Mouse (Mus musculus) lung, adult 2 months (tissue): ENCODE results near the gene Tdpoz5.
"Not testable (repeated sequence)": the region's sequence is repeated elsewhere in the genome, so short reads cannot be mapped to it uniquely, and the experiment has no call there.

Source experiments
- CTCF ChIP-seq: fragments of 200-500 bp; IDR thresholded peaks from 2 replicates; pipeline ENCODE4 v1.5.1; 2011; ENCODE audit warnings: mild to moderate bottlenecking, low read length, control low read depth; ENCODE audit not compliant: insufficient read depth
- POLR2A ChIP-seq: fragments of 200-500 bp; IDR thresholded peaks from 2 replicates; pipeline ENCODE4 v1.6.1; 2011; ENCODE audit warnings: low read depth, mild to moderate bottlenecking, control low read depth, low read length, borderline replicate concordance; ENCODE audit errors: extremely low read depth

DNA sequence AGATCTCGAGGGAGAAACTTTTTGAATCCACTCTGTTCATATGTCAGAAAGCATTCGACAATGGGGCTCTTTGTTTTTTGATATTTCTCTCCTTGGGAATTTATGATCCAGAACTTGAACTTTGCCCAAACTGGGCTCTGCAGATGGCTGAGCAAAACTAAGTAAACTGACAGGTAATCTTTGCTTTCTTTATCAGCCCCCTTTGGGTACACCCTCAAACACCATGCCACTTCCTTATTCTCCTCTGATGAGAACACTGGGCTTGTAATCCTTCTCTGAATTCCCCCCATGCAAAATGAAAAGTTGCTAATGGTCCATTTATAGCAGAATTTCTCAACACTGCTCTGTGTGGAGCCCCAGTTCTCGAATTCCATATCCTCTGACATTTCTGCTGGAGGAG is 22.7 kb downstream of the Tdpoz5 start:
- not testable (repeated sequence) for TF ChIP-seq POLR2A, CTCF
